Mouse (Mus musculus) hematopoietic stem cell, adult 5-6 weeks (primary cell): Measurements from ENCODE around the gene Ergic1. TPM values are rescaled to one million over a fixed set of nuclear protein-coding genes. Genes with fewer than 3 reads are reported as not detected.

ENCODE experiments used
- ATAC-seq, 2 experiments: fragments of 125-278 bp in 1 of 2; replicated peaks in 1 of 2; 2 replicates each; pipeline ENCODE4 v1.8.0; 2016 to 2017; ENCODE audit warnings: inconsistent platforms in 2 of 2, mild to moderate bottlenecking in 2 of 2, moderate number of reproducible peaks in 2 of 2, low read depth in 1 of 2, moderate TSS enrichment in 1 of 2; ENCODE audit not compliant: low FRiP score in 2 of 2, poor library complexity in 2 of 2, severe bottlenecking in 2 of 2, insufficient read depth in 1 of 2, low TSS enrichment in 1 of 2
- total RNA-seq: library from RNA; stranded (forward); fragments of 172-1452, 232-1000 nt; gene quantifications from 2 replicates; pipeline ENCODE4 v1.2.3, GENCODE M21; 2017

The Ergic1 gene
- 46.1 and 67.5 TPM in 2 replicates for total RNA-seq

- ATAC-seq = peak; percentile 92 to 94
These were observed at the start of gene Ergic1 for GRCm38 (mm10) chr17:26561290-26561640. TSS of gene Ergic1 (plus strand) at chr17:26561489.

GRCm38 (mm10) chr17:26511816-26512774 lies 49.2 kb upstream of the Ergic1 start:
- no peak for ATAC-seq

GRCm38 (mm10) chr17:26512961-26513360 lies 48.3 kb upstream of the Ergic1 start:
- no peak for ATAC-seq

GRCm38 (mm10) chr17:26513459-26514290 lies 47.6 kb upstream of the Ergic1 start:
- ATAC-seq = no peak

- ATAC-seq = no peak; a peak in 1 of 4 replicates
These were observed 46.7 kb upstream of the Ergic1 start for GRCm38 (mm10) chr17:26514581-26515030.

GRCm38 (mm10) chr17:26515675-26516074 lies 45.6 kb upstream of the Ergic1 start:
- no peak for ATAC-seq

- no peak for ATAC-seq
These were observed 43.0 kb upstream of the Ergic1 start for GRCm38 (mm10) chr17:26518306-26518705.

GRCm38 (mm10) chr17:26522711-26523110 lies 38.6 kb upstream of the Ergic1 start:
- ATAC-seq = no peak

- ATAC-seq = no peak
These were observed 37.0 kb upstream of the Ergic1 start for GRCm38 (mm10) chr17:26524316-26524715.

- ATAC-seq = no peak
These were observed 36.5 kb upstream of the Ergic1 start for GRCm38 (mm10) chr17:26524801-26525200.

- no peak for ATAC-seq
These were observed 36.0 kb upstream of the Ergic1 start for GRCm38 (mm10) chr17:26525316-26525715.

GRCm38 (mm10) chr17:26527291-26527690 lies 34.0 kb upstream of the Ergic1 start:
- no peak for ATAC-seq

GRCm38 (mm10) chr17:26528751-26529150 lies 32.5 kb upstream of the Ergic1 start:
- ATAC-seq = no peak

GRCm38 (mm10) chr17:26529791-26530241 lies 31.5 kb upstream of the Ergic1 start:
- ATAC-seq = no peak

GRCm38 (mm10) chr17:26530590-26531081 lies 30.7 kb upstream of the Ergic1 start:
- no peak for ATAC-seq

- ATAC-seq = peak in 1 of 2 experiments; percentile 34; a peak in 2 of 4 replicates
These were observed 29.8 kb upstream of the Ergic1 start for GRCm38 (mm10) chr17:26531395-26532027.

GRCm38 (mm10) chr17:26532476-26533045 lies 28.7 kb upstream of the Ergic1 start:
- peak; percentile 51 to 62; a peak in 3 of 4 replicates for ATAC-seq
